Comparison of ENCODE assay signal across 9 mouse cellular contexts in genomic region chr9:59588710-59589671, GRCm38 (mm10). TPM values are rescaled to one million over a fixed set of nuclear protein-coding genes. Genes with fewer than 3 reads are reported as not detected.
DNase-seq lines count a peak whose midpoint lies in the region; ATAC-seq and TF ChIP-seq lines count a peak whose summit lies in the region.
"Had no signal": no experiment of that assay in that cellular context is flagged by ENCODE, and none has a peak within 500 bp of the region (broad histone marks: within the 10 kb centered on the region; RNA-seq: fewer than 3 reads in every experiment).

No protein-coding gene starts in this region.

- H3K4me1 ChIP-seq in forebrain, embryonic 10.5 days = peaks cover 20% of the 10 kb centered on the region
- H3K4me1 ChIP-seq in neural tube, embryonic 11.5 days (ENCODE audit: control insufficient read depth, insufficient read depth, low read length) = 0 out of 2 replicates have a peak, but pooled peaks cover 3% of the 10 kb centered on the region
- no peaks in the 10 kb centered on the region for H3K4me1 ChIP-seq in intestine, postnatal 0 days (replicated peaks; ENCODE audit: control insufficient read depth, insufficient read depth, low read length)
- no peaks in the 10 kb centered on the region for H3K4me1 ChIP-seq in lung, postnatal 0 days (ENCODE audit: insufficient read depth, low read depth, low read length)

- no peaks in the 10 kb centered on the region for H3K36me3 ChIP-seq in forebrain, embryonic 10.5 days (replicated peaks)
- no peaks in the 10 kb centered on the region for H3K36me3 ChIP-seq in neural tube, embryonic 11.5 days (ENCODE audit: control insufficient read depth, insufficient read depth, low read length)
- no peaks in the 10 kb centered on the region for H3K36me3 ChIP-seq in intestine, postnatal 0 days (ENCODE audit: control insufficient read depth, insufficient read depth)
- no peaks in the 10 kb centered on the region for H3K36me3 ChIP-seq in lung, postnatal 0 days (ENCODE audit: insufficient read depth, low read length)

- peak; percentile 54 for DNase-seq in R1 (ENCODE audit: low read depth, low spot score)
- DNase-seq in forebrain, embryonic 10.5 days (ENCODE audit: extremely low spot score, low spot score) = peak; percentile 27
- DNase-seq in layer of hippocampus, adult 8-10 months (ENCODE audit: low spot score in 2 of 2) = peak; percentile 79 to 89
- peak; percentile 49 for DNase-seq in neural tube, embryonic 11.5 days (ENCODE audit: low spot score)
- DNase-seq in kidney, postnatal 14 days = no peak
- no peak for DNase-seq in kidney, postnatal 25 days
- DNase-seq in lung, postnatal 0 days (ENCODE audit: low spot score) = no peak

- H3K9me3 ChIP-seq in forebrain, embryonic 10.5 days = no peaks in the 10 kb centered on the region
- H3K9me3 ChIP-seq in neural tube, embryonic 11.5 days (ENCODE audit: control insufficient read depth, low read length) = no peaks in the 10 kb centered on the region
- H3K9me3 ChIP-seq in intestine, postnatal 0 days (ENCODE audit: control insufficient read depth) = no peaks in the 10 kb centered on the region
- no peaks in the 10 kb centered on the region for H3K9me3 ChIP-seq in lung, postnatal 0 days (ENCODE audit: low read length)

- 32% methylated on average over 12 of the region's 12 CpGs for WGBS in forebrain, embryonic 10.5 days
- WGBS in neural tube, embryonic 11.5 days = 38% methylated on average over 12 of the region's 12 CpGs
- 47% methylated on average over 12 of the region's 12 CpGs for WGBS in intestine, postnatal 0 days
- 37% methylated on average over 12 of the region's 12 CpGs for WGBS in lung, postnatal 0 days

- H3K27me3 ChIP-seq in forebrain, embryonic 10.5 days (ENCODE audit: poor library complexity, severe bottlenecking) = peaks cover 28% of the 10 kb centered on the region
- no peaks in the 10 kb centered on the region for H3K27me3 ChIP-seq in neural tube, embryonic 11.5 days (ENCODE audit: control insufficient read depth, insufficient read depth, low read length)
- H3K27me3 ChIP-seq in intestine, postnatal 0 days (replicated peaks; ENCODE audit: control insufficient read depth, insufficient read depth, low read length) = 0 out of 2 replicates have a peak, but pooled peaks cover 1% of the 10 kb centered on the region
- 0 out of 2 replicates have a peak, but pooled peaks cover 3% of the 10 kb centered on the region for H3K27me3 ChIP-seq in lung, postnatal 0 days (replicated peaks; ENCODE audit: insufficient read depth, low read length)

- H3K4me2 ChIP-seq in neural tube, embryonic 11.5 days (ENCODE audit: low read depth) = no peak overlapping the region
- no peak overlapping the region for H3K4me2 ChIP-seq in intestine, postnatal 0 days (replicated peaks; ENCODE audit: low read depth)
- H3K4me2 ChIP-seq in lung, postnatal 0 days (replicated peaks; ENCODE audit: low read depth, low read length) = no peak overlapping the region

- H3K27ac ChIP-seq in forebrain, embryonic 10.5 days = no peak overlapping the region
- no peak overlapping the region for H3K27ac ChIP-seq in neural tube, embryonic 11.5 days (ENCODE audit: low read depth, low read length)
- no peak overlapping the region for H3K27ac ChIP-seq in intestine, postnatal 0 days (ENCODE audit: low read depth, low read length)
- H3K27ac ChIP-seq in lung, postnatal 0 days (ENCODE audit: low read length) = no peak overlapping the region

- no peak for TF ChIP-seq CTCF in intestine, postnatal 0 days (IDR thresholded peaks at IDR 0.05; ENCODE audit: low read depth)
- no peak for TF ChIP-seq CTCF in lung, postnatal 0 days (IDR thresholded peaks at IDR 0.05)

- TF ChIP-seq EP300 in lung, postnatal 0 days (IDR thresholded peaks at IDR 0.05) = no peak

- ATAC-seq in neural tube, embryonic 11.5 days (ENCODE audit: insufficient read depth, low FRiP score, low TSS enrichment) = no peak
- ATAC-seq in intestine, postnatal 0 days = no peak
- ATAC-seq in lung, postnatal 0 days = no peak

- no peak overlapping the region for H3K4me3 ChIP-seq in forebrain, embryonic 10.5 days
- no peak overlapping the region for H3K4me3 ChIP-seq in neural tube, embryonic 11.5 days (ENCODE audit: low read depth, low read length)
- H3K4me3 ChIP-seq in intestine, postnatal 0 days (ENCODE audit: low read depth, low read length) = no peak overlapping the region
- H3K4me3 ChIP-seq in lung, postnatal 0 days (ENCODE audit: low read depth, low read length) = no peak overlapping the region

- H3K9ac ChIP-seq in neural tube, embryonic 11.5 days (ENCODE audit: low read length) = no peak overlapping the region
- H3K9ac ChIP-seq in intestine, postnatal 0 days (ENCODE audit: low read depth, low read length) = no peak overlapping the region
- no peak overlapping the region for H3K9ac ChIP-seq in lung, postnatal 0 days (replicated peaks; ENCODE audit: low read depth)

RNA-seq across cellular contexts. Expression of gene Celf6, which starts 11.3 kb away (rescaled TPM):
- polyA plus RNA-seq in forebrain, embryonic 10.5 days (2016; fragmentation: Nextera tagmentation; extraction: Ambion mirVana) = 1.3 and 3.1 TPM in 2 replicates
- total RNA-seq in layer of hippocampus, adult 8-10 months (2022) = 10 to 100 TPM; 27.3 to 34.8 (median 31.1) TPM
- 6.1 and 6.3 TPM in 2 replicates for polyA plus RNA-seq in neural tube, embryonic 11.5 days (2014; fragmentation: Nextera tagmentation; extraction: Ambion mirVana)
- 2.2 and 2.3 TPM in 2 replicates for polyA plus RNA-seq in intestine, postnatal 0 days (2015; fragmentation: Nextera tagmentation; extraction: Ambion mirVana)
- 0.16 and 0.25 TPM in 2 replicates for polyA plus RNA-seq in lung, postnatal 0 days (2015; fragmentation: Nextera tagmentation; extraction: Ambion mirVana)
- polyA plus RNA-seq: heart, postnatal 0 days had no signal

RNA-seq across cellular contexts. Expression of gene Parp6, which starts 28.1 kb away (rescaled TPM):
- polyA plus RNA-seq in forebrain, embryonic 10.5 days (2016; fragmentation: Nextera tagmentation; extraction: Ambion mirVana) = 34.1 and 41.6 TPM in 2 replicates
- total RNA-seq in layer of hippocampus, adult 8-10 months (2022) = 100 to 1,000 TPM; 118 to 145 (median 127) TPM
- 107 and 135 TPM in 2 replicates for polyA plus RNA-seq in neural tube, embryonic 11.5 days (2014; fragmentation: Nextera tagmentation; extraction: Ambion mirVana)
- 12.0 and 14.3 TPM in 2 replicates for polyA plus RNA-seq in intestine, postnatal 0 days (2015; fragmentation: Nextera tagmentation; extraction: Ambion mirVana)
- 18.3 and 22.1 TPM in 2 replicates for polyA plus RNA-seq in lung, postnatal 0 days (2015; fragmentation: Nextera tagmentation; extraction: Ambion mirVana)

RNA-seq across cellular contexts. Expression of gene Tmem202, which starts 49.3 kb away (rescaled TPM):
- polyA plus RNA-seq in forebrain, embryonic 10.5 days (2016; fragmentation: Nextera tagmentation; extraction: Ambion mirVana) = not detected in 2 replicates
- total RNA-seq in layer of hippocampus, adult 8-10 months (2022) = 1 to 10 TPM; 1.8 to 3.3 (median 2.9) TPM
- polyA plus RNA-seq in neural tube, embryonic 11.5 days (2014; fragmentation: Nextera tagmentation; extraction: Ambion mirVana) = not detected in 2 replicates
- 2.5 and 3.0 TPM in 2 replicates for polyA plus RNA-seq in intestine, postnatal 0 days (2015; fragmentation: Nextera tagmentation; extraction: Ambion mirVana)
- polyA plus RNA-seq in lung, postnatal 0 days (2015; fragmentation: Nextera tagmentation; extraction: Ambion mirVana) = 0.57 and 0.83 TPM in 2 replicates

RNA-seq across cellular contexts. Expression of gene Hexa, which starts 49.7 kb away (rescaled TPM):
- 41.8 and 42.9 TPM in 2 replicates for polyA plus RNA-seq in forebrain, embryonic 10.5 days (2016; fragmentation: Nextera tagmentation; extraction: Ambion mirVana)
- total RNA-seq in layer of hippocampus, adult 8-10 months (2022) = 100 to 1,000 TPM in 2 of 4 experiments, 10 to 100 TPM in 2; 49.0 to 144 (median 85.2) TPM
- 43.2 and 49.9 TPM in 2 replicates for polyA plus RNA-seq in neural tube, embryonic 11.5 days (2014; fragmentation: Nextera tagmentation; extraction: Ambion mirVana)
- 440 and 476 TPM in 2 replicates for polyA plus RNA-seq in intestine, postnatal 0 days (2015; fragmentation: Nextera tagmentation; extraction: Ambion mirVana)
- 61.6 and 69.9 TPM in 2 replicates for polyA plus RNA-seq in lung, postnatal 0 days (2015; fragmentation: Nextera tagmentation; extraction: Ambion mirVana)

Comparison
In these comparisons a context has a peak if more than half of its experiments do, and no peak if none do; other contexts are left out.
1. DNase-seq: peak in R1 (single experiment), forebrain, embryonic 10.5 days (single experiment), layer of hippocampus, adult 8-10 months (2 of 2) and neural tube, embryonic 11.5 days (single experiment); none in kidney, postnatal 14 days (single experiment), kidney, postnatal 25 days (0 of 2) and lung, postnatal 0 days (single experiment).